In the genomic region with DNA sequence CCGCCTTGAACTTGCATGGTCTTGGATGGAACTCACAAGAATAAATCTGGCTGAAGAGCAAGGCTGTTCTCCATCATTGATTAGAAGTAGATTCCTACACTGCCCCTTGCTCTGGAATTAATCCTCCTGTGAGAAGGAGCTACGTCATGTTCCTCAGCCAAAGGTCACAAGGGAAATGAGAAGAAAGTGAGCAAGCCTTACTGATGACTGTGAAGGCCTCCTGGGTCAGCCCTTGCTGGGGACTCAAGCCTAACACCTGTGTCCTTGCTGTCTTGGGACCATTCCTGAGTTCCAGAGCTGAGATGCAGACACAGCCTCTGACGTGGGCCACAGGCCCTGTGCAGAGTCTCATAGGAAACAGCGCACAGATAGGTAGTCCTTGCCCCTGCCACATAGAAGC, we compare ENCODE assay signal across 12 mouse cellular contexts.
"Had no signal": no experiment of that assay in that cellular context is flagged by ENCODE, and none has a peak within 500 bp of the region (broad histone marks: within the 10 kb centered on the region; RNA-seq: fewer than 3 reads in every experiment).

No protein-coding gene starts in this region.

- H3K9me3 ChIP-seq: limb, embryonic 12.5 days; liver, embryonic 13.5 days; lung, embryonic 15.5 days; midbrain, embryonic 13.5 days had no signal

- DNase-seq: kidney, adult 9 months; liver; liver, embryonic 13.5 days; liver, postnatal 0 days; lung, postnatal 14 days; right cerebral cortex, postnatal 14 days; thymus, adult 2 months; thymus, postnatal 25 days had no signal

- H3K27ac ChIP-seq: limb, embryonic 12.5 days; liver, embryonic 13.5 days; lung, embryonic 15.5 days; midbrain, embryonic 13.5 days had no signal

- H3K27me3 ChIP-seq: limb, embryonic 12.5 days; liver, embryonic 13.5 days; lung, embryonic 15.5 days; midbrain, embryonic 13.5 days had no signal

- H3K4me3 ChIP-seq: limb, embryonic 12.5 days; liver, embryonic 13.5 days; lung, embryonic 15.5 days; midbrain, embryonic 13.5 days had no signal

- H3K9ac ChIP-seq: limb, embryonic 12.5 days; liver, embryonic 13.5 days; liver, postnatal 0 days; lung, embryonic 15.5 days; midbrain, embryonic 13.5 days had no signal

- ATAC-seq: intestine, embryonic 16.5 days; liver, postnatal 0 days; midbrain, embryonic 13.5 days had no signal

- H3K4me2 ChIP-seq: limb, embryonic 12.5 days; liver, embryonic 13.5 days; lung, embryonic 15.5 days; midbrain, embryonic 13.5 days had no signal
